Mouse (Mus musculus) embryonic fibroblast, embryonic 13.5 days (primary cell): Measurements from ENCODE around the gene Nrg3.

Experiments
- CTCF ChIP-seq: IDR thresholded peaks from 2 replicates; pipeline ENCODE4 v1.5.1; 2011; ENCODE audit warnings: mild to moderate bottlenecking, control low read depth, low read length, moderate library complexity, borderline replicate concordance; ENCODE audit not compliant: insufficient read depth
- POLR2A ChIP-seq: IDR thresholded peaks from 2 replicates; pipeline ENCODE4 v1.6.1; 2011; ENCODE audit warnings: low read depth, mild to moderate bottlenecking, control low read depth, low read length, moderate library complexity

- TF ChIP-seq CTCF (no peak), POLR2A (no peak)
Measured at GRCm38 (mm10) chr14:38797027-38797426, 675.9 kb downstream of the Nrg3 start.
